Mouse (Mus musculus) heart, adult 2 months (tissue): ENCODE results near the gene Gm20388.

Source experiments
- CTCF ChIP-seq: fragments of 200-600 bp; IDR thresholded peaks from 2 replicates; pipeline ENCODE4 v1.8.1; 2022; ENCODE audit warnings: antibody characterized with exemption, mild to moderate bottlenecking, moderate library complexity
- POLR2A ChIP-seq: fragments of 200-500 bp; IDR thresholded peaks from 2 replicates; pipeline ENCODE4 v1.6.1; 2011; ENCODE audit warnings: mild to moderate bottlenecking, low read depth, low read length, control low read depth; ENCODE audit not compliant: insufficient read depth

GRCm38 (mm10) chr8:123800867-123801266 is 3890.2 kb downstream of the Gm20388 start:
- TF ChIP-seq CTCF (no peak), POLR2A (no peak)
